Mouse (Mus musculus) neural tube, embryonic 15.5 days (tissue): ENCODE results near the gene Grasp. TPM values are rescaled to one million over a fixed set of nuclear protein-coding genes. Genes with fewer than 3 reads are reported as not detected.

ENCODE experiments used
- ATAC-seq: fragments of 200-750 bp; cut with Nextera tagmentation; 2 replicates; pipeline ENCODE4 v1.8.0; 2017; ENCODE audit warnings: mild to moderate bottlenecking, moderate TSS enrichment, moderate library complexity; ENCODE audit not compliant: low FRiP score
- H3K27ac ChIP-seq: fragments of 300-500 bp; sonication (generic); replicated peaks from 2 replicates; pipeline ENCODE4 v1.5.1; 2015; ENCODE audit warnings: mild to moderate bottlenecking, inconsistent platforms
- H3K27me3 ChIP-seq: fragments of 300-500 bp; sonication (generic); replicated peaks from 2 replicates; pipeline ENCODE4 v1.6.1; 2015; ENCODE audit warnings: inconsistent platforms
- H3K36me3 ChIP-seq: fragments of 300-500 bp; sonication (generic); 2 replicates; pipeline ENCODE4 v1.6.1; 2015; ENCODE audit warnings: inconsistent platforms
- H3K4me1 ChIP-seq: fragments of 300-500 bp; sonication (generic); 2 replicates; pipeline ENCODE4 v1.6.1; 2015; ENCODE audit warnings: inconsistent platforms
- H3K4me2 ChIP-seq: fragments of 300-500 bp; sonication (generic); 2 replicates; pipeline ENCODE4 v1.6.1; 2015; ENCODE audit warnings: inconsistent platforms, mild to moderate bottlenecking, moderate library complexity
- H3K4me3 ChIP-seq: fragments of 300-500 bp; sonication (generic); replicated peaks from 2 replicates; pipeline ENCODE4 v1.5.1; 2015; ENCODE audit warnings: mild to moderate bottlenecking, inconsistent platforms
- H3K9ac ChIP-seq: fragments of 300-500 bp; sonication (generic); replicated peaks from 2 replicates; pipeline ENCODE4 v1.6.1; 2015; ENCODE audit warnings: mild to moderate bottlenecking, inconsistent platforms
- H3K9me3 ChIP-seq: fragments of 300-500 bp; sonication (generic); replicated peaks from 2 replicates; pipeline ENCODE4 v1.6.1; 2016; ENCODE audit warnings: inconsistent platforms
- WGBS: fragments of 180-500 bp; shearing (Covaris S2); methylation state at CpG from one replicate; pipeline ENCODE4 v1.1.7; 2015; ENCODE audit warnings: mixed read lengths; 5-methylcytosine and 5-hydroxymethylcytosine counted together
- polyA plus RNA-seq: library from polyadenylated mRNA; unstranded; fragments of >200 nt; fragmentation: Nextera tagmentation; extraction: Ambion mirVana; gene quantifications from 2 replicates; pipeline ENCODE4 v1.2.1, GENCODE M21; 2015

Grasp gene
- polyA plus RNA-seq, 1 experiment from 2014 or later, result 2.2 TPM

DNA sequence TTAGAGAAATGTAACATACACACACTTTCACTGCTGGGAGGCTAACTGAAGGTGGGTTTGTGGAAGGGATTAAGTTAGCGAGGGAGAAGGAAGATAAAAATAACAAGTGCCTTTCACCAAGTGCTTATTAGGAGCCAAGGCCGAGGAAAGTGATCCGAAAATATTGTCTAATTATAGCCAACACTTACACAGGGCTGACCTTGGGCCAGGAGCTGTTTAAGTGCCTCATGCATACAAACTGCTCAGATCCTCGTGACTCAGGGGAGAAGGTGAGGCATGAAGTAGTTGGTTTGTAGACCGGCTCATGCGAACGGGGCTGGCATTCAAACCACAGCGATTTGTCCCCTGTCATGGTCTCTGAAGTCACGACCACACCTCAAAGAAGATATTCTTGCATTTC lies 17.2 kb downstream of the Grasp start:
- Histone ChIP-seq H3K27ac (no peak overlapping the region), H3K4me1 (peaks cover 24% of the 10 kb centered on the region), H3K9me3 (no peaks in the 10 kb centered on the region), H3K27me3 (0 out of 2 replicates have a peak, but pooled peaks cover 5% of the 10 kb centered on the region), H3K4me2 (peak overlapping the region; percentile 52), H3K36me3 (no peaks in the 10 kb centered on the region), H3K4me3 (no peak overlapping the region), H3K9ac (peak overlapping the region; percentile 37)
- 68% methylated on average over 9 of the region's 9 CpGs for WGBS
- ATAC-seq, result no peak

DNA sequence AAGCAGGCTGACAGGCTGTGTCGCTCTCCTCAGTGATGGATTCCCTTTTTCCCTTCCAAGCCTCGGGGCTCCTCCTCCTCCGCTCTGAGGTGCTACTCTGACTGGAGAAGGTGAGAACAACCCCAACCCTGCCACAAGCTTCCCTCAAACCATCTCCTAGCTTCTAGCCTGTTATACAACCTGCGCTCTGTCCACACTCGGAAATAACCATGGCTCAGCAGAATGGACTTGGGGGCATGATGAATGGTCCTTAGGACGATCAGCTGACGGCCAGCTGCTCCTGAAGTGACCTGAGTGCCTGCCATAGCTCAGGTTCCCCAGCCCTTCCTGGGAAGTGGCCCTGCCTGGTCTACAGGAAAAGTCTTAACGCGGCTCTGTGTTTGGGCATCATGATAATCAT lies 17.9 kb downstream of the Grasp start:
- H3K27me3 ChIP-seq, result 0 out of 2 replicates have a peak, but pooled peaks cover 5% of the 10 kb centered on the region
- no peak overlapping the region for H3K9ac ChIP-seq
- H3K9me3 ChIP-seq, result no peaks in the 10 kb centered on the region
- peaks cover 26% of the 10 kb centered on the region for H3K4me1 ChIP-seq
- no peaks in the 10 kb centered on the region for H3K36me3 ChIP-seq
- ATAC-seq, result no peak
- H3K4me3 ChIP-seq, result no peak overlapping the region
- H3K4me2 ChIP-seq, result no peak overlapping the region
- no peak overlapping the region for H3K27ac ChIP-seq
- WGBS, result 70% methylated on average over 9 of the region's 9 CpGs

DNA sequence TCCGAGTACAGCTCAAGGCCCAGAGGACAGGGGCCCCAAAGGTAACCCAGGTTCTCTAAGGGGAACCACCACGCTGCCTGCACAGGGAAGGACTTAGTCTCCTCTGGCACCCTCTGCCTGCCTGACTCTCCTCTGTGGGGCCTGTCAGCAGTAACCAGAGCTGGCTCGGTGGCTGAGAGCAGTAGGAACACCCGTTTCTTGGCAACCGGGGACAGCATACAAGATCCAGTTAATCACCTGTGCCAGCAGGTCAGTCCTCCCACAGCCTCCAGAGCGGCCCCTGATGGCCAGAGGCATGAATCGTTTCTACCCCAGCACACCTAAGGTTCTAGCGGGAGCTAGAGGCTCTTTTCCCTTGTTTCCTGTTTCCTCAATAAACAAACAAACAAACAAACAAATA lies 18.7 kb downstream of the Grasp start:
- 21% methylated on average over 8 of the region's 8 CpGs for WGBS

DNA sequence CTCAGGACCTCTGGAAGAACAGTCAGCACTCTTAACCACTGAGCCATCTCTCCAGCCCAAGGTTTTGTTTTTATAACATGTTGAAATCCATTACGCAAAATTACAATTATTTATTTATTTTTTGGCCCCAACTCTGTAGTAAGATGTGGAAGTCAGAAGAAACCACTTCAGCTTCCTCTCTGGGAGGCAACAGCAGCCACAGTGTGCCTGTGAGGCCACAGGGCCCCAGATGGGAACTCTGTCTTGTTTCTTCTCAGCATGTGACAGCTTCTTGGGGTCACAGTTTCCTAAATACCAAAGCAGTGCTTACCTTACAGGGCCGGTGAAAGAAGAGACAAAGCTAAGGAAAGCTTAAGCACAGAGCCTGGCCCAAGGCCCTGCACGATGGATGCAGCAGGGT lies 20.0 kb downstream of the Grasp start:
- Histone ChIP-seq H3K4me1 (peaks cover 26% of the 10 kb centered on the region), H3K9ac (no peak overlapping the region), H3K27ac (no peak overlapping the region), H3K27me3 (0 out of 2 replicates have a peak, but pooled peaks cover 5% of the 10 kb centered on the region), H3K9me3 (no peaks in the 10 kb centered on the region), H3K4me2 (no peak overlapping the region), H3K36me3 (no peaks in the 10 kb centered on the region), H3K4me3 (no peak overlapping the region)
- ATAC-seq, result no peak
- 80% methylated on average over 3 of the region's 3 CpGs for WGBS

More for the DNA sequence above, 18.7 kb downstream of the Grasp start:
- Histone ChIP-seq H3K4me3 (no peak overlapping the region), H3K4me2 (no peak overlapping the region), H3K27me3 (0 out of 2 replicates have a peak, but pooled peaks cover 5% of the 10 kb centered on the region), H3K36me3 (no peaks in the 10 kb centered on the region), H3K27ac (no peak overlapping the region), H3K9ac (no peak overlapping the region), H3K9me3 (no peaks in the 10 kb centered on the region), H3K4me1 (peaks cover 32% of the 10 kb centered on the region)
- no peak for ATAC-seq

DNA sequence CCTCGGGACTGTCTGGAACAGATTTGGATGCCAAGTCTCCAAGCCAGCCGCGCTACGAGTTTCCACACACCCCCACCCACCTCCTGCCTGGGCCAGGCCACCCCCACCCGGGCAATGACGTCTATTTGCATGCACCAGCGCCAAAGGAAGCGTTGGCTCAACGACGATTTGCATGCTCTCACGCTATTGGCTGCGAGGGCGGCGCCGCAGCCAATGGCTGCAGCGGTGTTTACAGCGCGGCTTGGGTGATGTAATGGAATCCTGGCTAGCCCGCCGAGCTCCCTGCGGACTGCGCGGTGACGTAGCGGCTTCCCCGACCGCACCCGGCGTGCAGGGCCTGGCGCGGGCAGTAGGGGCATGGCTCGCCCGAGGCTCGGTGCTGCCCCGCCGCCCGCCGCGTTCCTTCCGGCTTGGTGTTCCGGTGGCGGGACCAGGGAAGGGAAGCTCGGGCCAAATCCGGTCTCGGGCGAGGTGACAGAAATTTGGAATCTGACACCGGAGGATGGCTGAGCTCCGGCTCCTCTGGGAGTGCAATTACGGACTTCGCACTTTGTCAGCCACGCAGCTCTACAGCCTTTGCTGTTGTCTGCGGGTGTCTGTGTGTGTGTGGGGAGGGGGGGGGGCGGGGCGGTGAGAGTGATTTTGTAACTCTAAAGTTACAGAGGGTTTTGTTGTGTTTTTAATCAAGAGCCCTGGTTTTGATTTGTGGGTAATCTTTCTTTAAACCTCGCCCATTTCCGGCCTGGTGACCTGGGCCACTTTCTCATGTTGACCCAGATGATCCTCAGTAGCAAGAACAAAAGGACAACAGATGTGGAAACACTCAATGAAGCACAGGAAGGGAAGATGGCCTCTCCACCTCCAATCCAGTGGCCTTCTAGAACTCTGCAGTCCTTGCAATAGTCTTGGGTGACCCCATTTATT lies 22.5 kb downstream of the Grasp start:
- WGBS, result 2% methylated on average over 56 of the region's 56 CpGs
- H3K9ac ChIP-seq, result peak overlapping the region; percentile 60
- 0 out of 2 replicates have a peak, but pooled peaks cover 5% of the 10 kb centered on the region for H3K27me3 ChIP-seq
- H3K36me3 ChIP-seq, result no peaks in the 10 kb centered on the region
- H3K4me2 ChIP-seq, result peak overlapping the region; percentile 72
- no peaks in the 10 kb centered on the region for H3K9me3 ChIP-seq
- peak overlapping the region; percentile 86 for H3K27ac ChIP-seq
- H3K4me1 ChIP-seq, result peaks cover 14% of the 10 kb centered on the region
- peak overlapping the region; percentile 51 for H3K4me3 ChIP-seq
- peak; percentile 98 for ATAC-seq

- peak overlapping the region; percentile 55 for H3K9ac ChIP-seq
- no peak for ATAC-seq
- 93% methylated on average over 1 of the region's 1 CpGs for WGBS
- H3K27ac ChIP-seq, result peak overlapping the region; percentile 86; the same call in 1 of the 2 replicates
- H3K4me2 ChIP-seq, result peak overlapping the region; percentile 72
- H3K4me3 ChIP-seq, result peak overlapping the region; percentile 51
- H3K4me1 ChIP-seq, result peaks cover 12% of the 10 kb centered on the region
- H3K9me3 ChIP-seq, result no peaks in the 10 kb centered on the region
- H3K36me3 ChIP-seq, result no peaks in the 10 kb centered on the region
- 0 out of 2 replicates have a peak, but pooled peaks cover 5% of the 10 kb centered on the region for H3K27me3 ChIP-seq
Measured at GRCm38 (mm10) chr15:101247155-101247498, 23.1 kb downstream of the Grasp start.

DNA sequence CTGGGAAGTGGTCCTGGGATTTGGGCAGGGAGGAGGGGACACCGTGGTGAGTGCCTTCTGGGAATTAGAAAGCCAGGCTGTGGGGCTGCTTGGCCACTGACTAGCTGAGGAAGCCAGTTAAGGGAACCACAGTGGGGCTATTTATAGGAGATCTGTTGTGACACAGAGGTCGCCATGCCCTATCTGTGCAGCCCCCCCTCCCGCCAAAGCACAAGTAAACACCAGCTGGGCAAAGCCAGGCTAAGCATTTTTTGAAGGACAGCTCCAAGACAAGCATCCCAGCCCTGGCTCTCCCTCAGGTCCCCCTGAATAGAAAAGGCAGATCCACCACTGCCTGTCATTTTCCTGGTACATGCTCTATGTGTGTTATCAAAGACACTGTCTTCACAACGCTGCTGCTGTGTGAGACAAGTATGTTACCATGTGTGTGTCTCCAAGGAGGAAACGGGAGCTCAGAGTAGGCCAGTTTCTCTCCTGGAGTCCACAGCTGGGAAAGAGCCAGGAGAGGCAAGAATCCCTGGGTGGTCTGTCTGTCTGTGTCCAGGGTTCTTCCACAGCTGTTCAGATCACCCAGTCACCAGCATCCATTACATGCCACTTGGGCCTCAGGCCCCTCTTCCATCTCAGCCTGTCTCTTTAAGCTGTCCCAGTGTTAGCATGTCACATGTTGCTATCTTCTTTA lies 24.2 kb downstream of the Grasp start:
- Histone ChIP-seq H3K9me3 (no peaks in the 10 kb centered on the region), H3K27ac (no peak overlapping the region), H3K27me3 (no peaks in the 10 kb centered on the region), H3K4me1 (peaks cover 12% of the 10 kb centered on the region), H3K4me2 (no peak overlapping the region), H3K4me3 (no peak overlapping the region), H3K9ac (0 out of 2 replicates have a peak overlapping the region, but pooled peaks have one; percentile 2), H3K36me3 (no peaks in the 10 kb centered on the region)
- ATAC-seq, result no peak
- 75% methylated on average over 5 of the region's 5 CpGs for WGBS

DNA sequence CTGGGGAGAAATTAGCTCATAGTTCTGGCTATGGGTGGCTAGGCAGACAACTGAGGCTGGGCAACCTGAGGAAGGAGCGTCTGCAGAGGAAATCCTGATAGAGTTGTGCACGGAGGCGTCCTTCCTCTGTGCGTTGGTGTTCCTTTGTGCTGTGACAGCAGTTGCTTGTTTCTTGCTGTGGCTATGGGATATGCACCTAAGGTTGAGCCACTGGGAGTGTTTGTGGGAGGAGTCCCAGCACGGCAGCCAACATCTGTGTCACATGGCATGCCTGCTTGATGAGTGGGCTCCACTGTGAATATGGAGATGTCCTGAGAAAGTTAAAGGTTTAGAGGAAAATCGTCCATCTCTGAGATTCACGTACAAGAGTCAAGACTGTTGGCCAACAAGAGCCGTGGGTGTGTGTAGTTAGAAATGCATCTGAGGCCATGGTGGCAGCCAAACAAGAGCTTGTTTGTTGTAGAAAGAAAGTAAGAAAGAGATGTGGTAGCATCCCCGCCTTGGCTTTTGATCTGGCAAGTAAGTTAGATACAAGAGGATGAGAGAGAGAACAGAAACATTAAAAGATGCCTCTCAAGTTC lies 26.3 kb downstream of the Grasp start:
- WGBS, result 81% methylated on average over 9 of the region's 9 CpGs
- Histone ChIP-seq H3K27ac (no peak overlapping the region), H3K27me3 (no peaks in the 10 kb centered on the region), H3K9ac (no peak overlapping the region), H3K4me2 (no peak overlapping the region), H3K36me3 (no peaks in the 10 kb centered on the region), H3K4me1 (peaks cover 25% of the 10 kb centered on the region), H3K9me3 (no peaks in the 10 kb centered on the region), H3K4me3 (no peak overlapping the region)
- ATAC-seq, result no peak

- Histone ChIP-seq H3K36me3 (no peaks in the 10 kb centered on the region), H3K4me2 (no peak overlapping the region), H3K4me3 (no peak overlapping the region), H3K9me3 (no peaks in the 10 kb centered on the region), H3K27ac (no peak overlapping the region), H3K27me3 (no peaks in the 10 kb centered on the region), H3K4me1 (peaks cover 17% of the 10 kb centered on the region), H3K9ac (no peak overlapping the region)
- ATAC-seq, result no peak
- WGBS, result 89% methylated on average over 5 of the region's 5 CpGs
Measured at GRCm38 (mm10) chr15:101251930-101252329, 27.9 kb downstream of the Grasp start.

GRCm38 (mm10) chr15:101252614-101253013 lies 28.6 kb downstream of the Grasp start:
- WGBS, result 86% methylated on average over 6 of the region's 6 CpGs
- H3K27ac ChIP-seq, result no peak overlapping the region

DNA sequence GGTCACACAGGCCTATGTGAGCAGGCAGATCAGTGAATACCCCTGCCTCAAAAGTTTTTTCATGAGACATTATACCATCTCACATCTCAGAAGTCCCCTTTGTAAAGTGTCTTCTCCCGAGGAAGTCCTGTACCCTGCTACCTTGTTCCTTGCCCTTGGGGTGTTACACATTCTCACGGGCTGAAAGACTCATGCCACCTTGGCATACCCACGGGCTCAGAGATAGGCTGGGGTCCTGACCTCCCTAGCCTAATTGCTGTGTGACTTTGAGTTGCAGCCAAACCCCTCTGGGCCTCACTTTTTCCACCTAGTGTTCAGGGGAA lies 29.5 kb downstream of the Grasp start:
- ATAC-seq, result no peak
- Histone ChIP-seq H3K4me1 (peaks cover 12% of the 10 kb centered on the region), H3K4me3 (peak overlapping the region; percentile 58), H3K27ac (peak overlapping the region; percentile 64), H3K36me3 (no peaks in the 10 kb centered on the region), H3K9ac (peak overlapping the region; percentile 82), H3K27me3 (no peaks in the 10 kb centered on the region), H3K4me2 (peak overlapping the region; percentile 83), H3K9me3 (no peaks in the 10 kb centered on the region)
- WGBS, result 23% methylated on average over 3 of the region's 3 CpGs

More at GRCm38 (mm10) chr15:101252614-101253013, 28.6 kb downstream of the Grasp start:
- no peak for ATAC-seq
- no peak overlapping the region for H3K4me3 ChIP-seq
- H3K4me2 ChIP-seq, result no peak overlapping the region
- no peaks in the 10 kb centered on the region for H3K36me3 ChIP-seq
- H3K9ac ChIP-seq, result no peak overlapping the region
- H3K4me1 ChIP-seq, result peaks cover 12% of the 10 kb centered on the region
- H3K9me3 ChIP-seq, result no peaks in the 10 kb centered on the region
- H3K27me3 ChIP-seq, result no peaks in the 10 kb centered on the region
